Mouse (Mus musculus) midbrain, embryonic 14.5 days (tissue): ENCODE results near the gene Ppp1r37. TPM values are rescaled to one million over a fixed set of nuclear protein-coding genes. Genes with fewer than 3 reads are reported as not detected.
A peak's percentile ranks its signal among the peaks of the same experiment; 100 is the strongest.

Source experiments
- ATAC-seq: fragments of 200-750 bp; cut with Nextera tagmentation; 2 replicates; pipeline ENCODE4 v1.8.0; 2017; ENCODE audit warnings: moderate number of reproducible peaks, moderate library complexity; ENCODE audit not compliant: low FRiP score, low TSS enrichment
- DNase-seq: peaks from one replicate; pipeline ENCODE4 v3.0.0-alpha.2; 2015
- H3K27ac ChIP-seq: fragments of 300-500 bp; sonication (generic); replicated peaks from 2 replicates; pipeline ENCODE4 v1.5.1; 2014; ENCODE audit warnings: mild to moderate bottlenecking, low read depth, low read length, moderate library complexity
- H3K27me3 ChIP-seq: fragments of 300-500 bp; sonication (generic); 2 replicates; pipeline ENCODE4 v1.6.1; 2014; ENCODE audit warnings: low read length, control low read depth, mixed read lengths; ENCODE audit not compliant: control insufficient read depth, insufficient read depth
- H3K36me3 ChIP-seq: fragments of 300-500 bp; sonication (generic); 2 replicates; pipeline ENCODE4 v1.6.1; 2014; ENCODE audit warnings: low read length, control low read depth; ENCODE audit not compliant: control insufficient read depth, insufficient read depth
- H3K4me1 ChIP-seq: fragments of 300-500 bp; sonication (generic); 2 replicates; pipeline ENCODE4 v1.6.1; 2014; ENCODE audit warnings: mild to moderate bottlenecking, antibody characterized with exemption, low read length, control low read depth; ENCODE audit not compliant: control insufficient read depth, insufficient read depth
- H3K4me2 ChIP-seq: fragments of 300-500 bp; sonication (generic); 2 replicates; pipeline ENCODE4 v1.6.1; 2014; ENCODE audit warnings: mild to moderate bottlenecking, low read length, moderate library complexity
- H3K4me3 ChIP-seq: fragments of 300-500 bp; sonication (generic); replicated peaks from 2 replicates; pipeline ENCODE4 v1.5.1; 2014; ENCODE audit warnings: low read depth, low read length
- H3K9ac ChIP-seq: fragments of 300-500 bp; sonication (generic); replicated peaks from 2 replicates; pipeline ENCODE4 v1.6.1; 2014; ENCODE audit warnings: mild to moderate bottlenecking, low read length, moderate library complexity
- H3K9me3 ChIP-seq: fragments of 300-500 bp; sonication (generic); 2 replicates; pipeline ENCODE4 v1.6.1; 2016; ENCODE audit warnings: low read length, control low read depth, mixed read lengths; ENCODE audit not compliant: control insufficient read depth
- WGBS: fragments of 180-500 bp; shearing (Covaris S2); extraction: QIAGEN DNeasy Blood & Tissue Kit; methylation state at CpG from one replicate; pipeline ENCODE4 v1.1.7; 2014; 5-methylcytosine and 5-hydroxymethylcytosine counted together
- polyA plus RNA-seq: library from polyadenylated mRNA; unstranded; fragments of >200 nt; fragmentation: Nextera tagmentation; extraction: Ambion mirVana; gene quantifications from 2 replicates; pipeline ENCODE4 v1.2.1, GENCODE M21; 2014

The Ppp1r37 gene
- polyA plus RNA-seq, 1 experiment from 2014 or later = 9.5 TPM

DNA sequence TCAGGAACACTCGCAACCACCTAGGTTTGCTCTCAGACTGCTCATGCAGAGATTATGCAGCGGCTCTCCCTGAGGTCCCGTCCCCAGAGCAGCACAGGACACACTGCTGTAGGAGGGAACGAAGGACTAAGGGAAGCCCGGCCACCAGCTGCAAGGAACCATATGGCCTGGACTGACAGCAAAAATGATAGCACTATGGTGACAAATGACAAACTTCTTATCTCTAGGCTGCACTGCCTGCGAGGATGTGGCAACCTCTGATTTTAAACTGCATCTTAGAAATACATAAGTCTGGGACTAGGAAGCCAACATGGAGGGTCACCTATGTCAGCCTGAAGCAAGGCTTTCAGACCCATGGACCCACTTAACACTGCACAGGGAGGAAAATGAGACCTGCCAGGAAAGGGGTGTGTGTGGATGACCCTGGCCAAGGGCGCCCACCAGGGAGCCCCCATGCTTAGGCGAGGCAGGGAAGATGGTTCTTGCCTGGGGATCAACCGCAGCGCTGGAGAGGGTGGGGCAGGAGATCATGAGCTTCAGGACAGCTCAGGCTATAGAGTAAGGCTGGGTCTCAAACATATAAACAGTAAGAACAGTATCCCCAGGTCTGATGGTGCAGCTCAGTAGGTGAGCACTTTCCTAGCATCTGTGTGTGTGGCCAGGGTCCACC is 30.3 kb upstream of the Ppp1r37 start:
- no peak overlapping the region for H3K4me2 ChIP-seq
- H3K27ac ChIP-seq = no peak overlapping the region
- H3K36me3 ChIP-seq = peaks cover 92% of the 10 kb centered on the region
- no peaks in the 10 kb centered on the region for H3K9me3 ChIP-seq
- H3K27me3 ChIP-seq = no peaks in the 10 kb centered on the region
- DNase-seq (no peak), ATAC-seq (no peak)
- H3K4me1 ChIP-seq = no peaks in the 10 kb centered on the region
- H3K4me3 ChIP-seq = no peak overlapping the region
- WGBS = 94% methylated on average over 10 of the region's 10 CpGs
- no peak overlapping the region for H3K9ac ChIP-seq

DNA sequence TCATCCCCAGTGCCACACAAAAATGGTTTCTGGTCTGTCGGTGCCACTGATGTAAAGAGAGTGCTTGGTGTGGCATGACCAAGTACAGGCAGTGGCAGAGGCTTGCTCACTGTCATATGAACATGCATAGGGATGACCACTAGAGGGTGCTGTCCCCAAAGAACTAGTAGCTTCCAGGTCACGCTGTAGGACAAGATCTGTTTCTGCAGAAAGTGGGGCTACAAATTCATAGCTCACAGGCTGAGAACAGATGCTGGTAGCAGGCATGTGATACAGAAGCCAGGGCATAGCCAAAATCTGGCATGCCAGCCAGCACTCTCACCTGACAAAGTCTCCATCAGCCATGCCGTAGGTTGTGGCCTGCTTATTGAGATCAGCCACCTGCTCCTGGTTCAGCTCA is 27.0 kb upstream of the Ppp1r37 start:
- Histone ChIP-seq H3K4me3 (no peak overlapping the region), H3K27me3 (no peaks in the 10 kb centered on the region), H3K4me1 (no peaks in the 10 kb centered on the region), H3K4me2 (no peak overlapping the region), H3K27ac (no peak overlapping the region), H3K36me3 (peaks cover 99% of the 10 kb centered on the region), H3K9me3 (no peaks in the 10 kb centered on the region), H3K9ac (no peak overlapping the region)
- 57% methylated on average over 3 of the region's 3 CpGs for WGBS
- peak; percentile 54; the same call in 1 of the 2 replicates for ATAC-seq
- peak; percentile 91 for DNase-seq

DNA sequence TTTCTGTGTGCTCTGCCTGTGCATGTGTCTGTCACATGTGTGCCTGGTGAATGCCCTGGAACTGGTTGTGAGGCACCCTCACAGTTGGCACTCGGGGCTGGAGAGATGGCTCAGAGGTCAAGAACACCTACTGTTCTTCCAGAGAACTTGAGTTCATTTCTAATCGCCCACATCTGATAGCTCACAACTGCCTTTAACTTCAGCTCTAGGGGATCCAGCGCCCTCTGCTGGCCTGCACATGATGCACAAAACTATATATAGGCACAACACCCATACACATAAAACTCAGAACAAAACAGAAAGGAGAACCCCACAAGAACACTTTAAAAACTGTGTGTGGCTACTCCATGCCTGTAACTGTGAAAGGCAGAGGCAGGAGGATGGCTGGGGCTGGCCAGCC is 26.3 kb upstream of the Ppp1r37 start:
- ATAC-seq (no peak), DNase-seq (peak; percentile 70)
- no peaks in the 10 kb centered on the region for H3K9me3 ChIP-seq
- no peak overlapping the region for H3K27ac ChIP-seq
- H3K4me1 ChIP-seq = no peaks in the 10 kb centered on the region
- H3K36me3 ChIP-seq = peaks cover 100% of the 10 kb centered on the region
- no peak overlapping the region for H3K4me2 ChIP-seq
- WGBS = 60% methylated on average over 3 of the region's 3 CpGs
- H3K9ac ChIP-seq = no peak overlapping the region
- no peak overlapping the region for H3K4me3 ChIP-seq
- no peaks in the 10 kb centered on the region for H3K27me3 ChIP-seq

GRCm38 (mm10) chr7:19586269-19586668 is 23.4 kb upstream of the Ppp1r37 start:
- no peak for ATAC-seq
- Histone ChIP-seq H3K4me1 (no peaks in the 10 kb centered on the region), H3K9ac (no peak overlapping the region), H3K36me3 (peaks cover 93% of the 10 kb centered on the region), H3K4me2 (no peak overlapping the region), H3K27ac (no peak overlapping the region), H3K27me3 (no peaks in the 10 kb centered on the region), H3K9me3 (no peaks in the 10 kb centered on the region), H3K4me3 (no peak overlapping the region)
- no peak for DNase-seq
- 76% methylated on average over 46 of the region's 46 CpGs for WGBS

DNA sequence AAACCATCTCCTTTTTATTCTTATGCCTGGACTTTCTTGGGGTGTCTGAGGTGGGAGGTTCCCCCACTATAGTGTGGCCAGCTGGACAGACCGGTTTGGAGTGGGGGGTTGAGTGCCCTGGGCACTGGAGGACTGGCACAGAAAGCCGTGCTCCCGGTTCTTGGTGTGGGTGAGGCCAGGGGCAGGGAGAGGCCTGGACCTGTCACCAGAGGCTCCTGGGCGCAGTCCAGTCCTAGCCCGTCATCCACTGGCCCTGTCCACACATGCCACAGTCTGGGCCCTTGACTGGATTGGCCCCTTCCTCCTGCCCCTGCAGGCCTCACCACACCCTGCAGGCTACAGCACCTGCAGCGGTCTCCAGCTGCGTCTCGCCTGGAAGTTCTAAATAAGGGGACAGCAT is 17.8 kb upstream of the Ppp1r37 start:
- ATAC-seq (no peak), DNase-seq (no peak)
- Histone ChIP-seq H3K4me1 (0 out of 2 replicates have a peak, but pooled peaks cover 7% of the 10 kb centered on the region), H3K4me2 (no peak overlapping the region), H3K36me3 (peaks cover 54% of the 10 kb centered on the region), H3K9ac (no peak overlapping the region), H3K27me3 (peaks cover 31% of the 10 kb centered on the region), H3K27ac (no peak overlapping the region), H3K9me3 (no peaks in the 10 kb centered on the region), H3K4me3 (no peak overlapping the region)
- WGBS = 88% methylated on average over 8 of the region's 8 CpGs

GRCm38 (mm10) chr7:19579751-19580150 is 16.9 kb upstream of the Ppp1r37 start:
- Histone ChIP-seq H3K27me3 (peaks cover 34% of the 10 kb centered on the region), H3K4me1 (0 out of 2 replicates have a peak, but pooled peaks cover 7% of the 10 kb centered on the region), H3K36me3 (peaks cover 45% of the 10 kb centered on the region), H3K9ac (no peak overlapping the region), H3K4me2 (no peak overlapping the region), H3K4me3 (no peak overlapping the region), H3K9me3 (no peaks in the 10 kb centered on the region), H3K27ac (no peak overlapping the region)
- WGBS = 86% methylated on average over 10 of the region's 10 CpGs
- no peak for ATAC-seq
- no peak for DNase-seq

GRCm38 (mm10) chr7:19578436-19578835 is 15.6 kb upstream of the Ppp1r37 start:
- Histone ChIP-seq H3K4me2 (no peak overlapping the region), H3K27ac (no peak overlapping the region), H3K4me3 (no peak overlapping the region), H3K27me3 (peaks cover 35% of the 10 kb centered on the region), H3K9me3 (no peaks in the 10 kb centered on the region), H3K4me1 (0 out of 2 replicates have a peak, but pooled peaks cover 7% of the 10 kb centered on the region), H3K36me3 (peaks cover 32% of the 10 kb centered on the region), H3K9ac (no peak overlapping the region)
- no peak for ATAC-seq
- 64% methylated on average over 4 of the region's 4 CpGs for WGBS
- DNase-seq = no peak

DNA sequence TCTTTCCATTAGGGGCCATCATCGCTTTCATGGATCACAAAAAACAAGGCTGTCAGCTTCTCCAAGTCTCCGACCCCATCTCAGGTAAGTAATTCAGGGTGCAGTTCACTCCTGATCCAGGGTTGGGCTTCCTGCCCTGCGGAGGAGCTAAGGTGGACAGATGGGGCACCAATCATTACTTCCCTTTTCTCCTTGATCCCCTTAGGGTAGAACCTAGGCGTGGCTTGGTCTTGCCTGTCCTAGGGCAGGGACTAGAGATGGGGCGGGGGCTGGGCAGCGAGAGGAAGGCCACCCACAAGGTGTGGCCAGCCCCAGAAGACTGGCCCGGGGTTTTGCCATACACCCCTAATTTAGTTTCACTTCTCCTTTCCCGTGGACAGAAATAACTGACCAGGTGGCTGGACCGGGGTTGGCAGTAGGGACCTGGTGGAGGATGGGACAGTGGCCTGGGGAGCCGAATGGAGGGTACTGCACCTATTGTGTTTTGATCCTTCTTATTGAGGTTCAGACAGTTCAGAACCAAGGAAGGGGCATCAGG is 15.1 kb upstream of the Ppp1r37 start:
- no peak for DNase-seq
- Histone ChIP-seq H3K4me3 (no peak overlapping the region), H3K4me1 (0 out of 2 replicates have a peak, but pooled peaks cover 7% of the 10 kb centered on the region), H3K4me2 (peak overlapping the region; percentile 44), H3K9ac (no peak overlapping the region), H3K27ac (no peak overlapping the region), H3K9me3 (no peaks in the 10 kb centered on the region), H3K27me3 (peaks cover 35% of the 10 kb centered on the region), H3K36me3 (peaks cover 30% of the 10 kb centered on the region)
- ATAC-seq = no peak
- WGBS = 23% methylated on average over 10 of the region's 10 CpGs
